Mouse (Mus musculus) MEL (cell line): ENCODE results near the gene Tsku. TPM values are rescaled to one million over a fixed set of nuclear protein-coding genes. Genes with fewer than 3 reads are reported as not detected.

ENCODE experiments used
- DNase-seq: peaks from one replicate; pipeline ENCODE4 v3.0.0; 2011; ENCODE audit warnings: low read depth, low spot score
- H3K27ac ChIP-seq: 2 replicates; pipeline ENCODE4 v1.5.1; 2012; ENCODE audit warnings: low read depth, mild to moderate bottlenecking, control low read depth, low read length, moderate library complexity; ENCODE audit not compliant: control insufficient read depth
- H3K27me3 ChIP-seq, 2 experiments: fragments of 150-350 bp in 1 of 2; sonication (generic) in 1 of 2; 2 replicates each; pipeline ENCODE4 v1.6.1; 2012; ENCODE audit warnings: low read length in 2 of 2, mild to moderate bottlenecking in 2 of 2, improper control_type of control experiment in 1 of 2, moderate library complexity in 1 of 2; ENCODE audit not compliant: insufficient read depth in 2 of 2, control insufficient read depth in 1 of 2
- H3K36me3 ChIP-seq, 2 experiments: 2 replicates each; pipeline ENCODE4 v1.6.1; 2012 to 2014; ENCODE audit warnings: low read length in 2 of 2, improper control_type of control experiment in 1 of 2, inconsistent platforms in 1 of 2, mild to moderate bottlenecking in 1 of 2; ENCODE audit not compliant: insufficient read depth in 2 of 2, control insufficient read depth in 1 of 2
- H3K4me1 ChIP-seq, 2 experiments: fragments of 150-350 bp in 1 of 2; sonication (generic) in 1 of 2; 2 replicates each; pipeline ENCODE4 v1.6.1; 2012; ENCODE audit warnings: low read length in 2 of 2, improper control_type of control experiment in 1 of 2, mild to moderate bottlenecking in 1 of 2; ENCODE audit not compliant: insufficient read depth in 2 of 2, control insufficient read depth in 1 of 2
- H3K4me3 ChIP-seq, 2 experiments: fragments of 150-350 bp in 1 of 2; sonication (generic) in 1 of 2; 2 replicates each; pipeline ENCODE4 v1.5.1; 2012; ENCODE audit warnings: low read depth in 2 of 2, low read length in 2 of 2, mild to moderate bottlenecking in 2 of 2, moderate library complexity in 2 of 2, control low read depth in 1 of 2, improper control_type of control experiment in 1 of 2; ENCODE audit not compliant: control insufficient read depth in 1 of 2, insufficient read depth in 1 of 2
- H3K79me2 ChIP-seq: 2 replicates; pipeline ENCODE4 v1.6.1; 2012; ENCODE audit warnings: mild to moderate bottlenecking, low read length, moderate library complexity; ENCODE audit not compliant: control insufficient read depth, poor library complexity, insufficient read depth
- H3K9ac ChIP-seq: 2 replicates; pipeline ENCODE4 v1.6.1; 2012; ENCODE audit warnings: low read depth, mild to moderate bottlenecking, control low read depth, low read length, moderate library complexity; ENCODE audit not compliant: control insufficient read depth, poor library complexity, severe bottlenecking
- H3K9me3 ChIP-seq: fragments of 150-350 bp; sonication (generic); replicated peaks from 2 replicates; pipeline ENCODE4 v1.6.1; 2012; ENCODE audit warnings: mild to moderate bottlenecking, low read length, improper control_type of control experiment, moderate library complexity; ENCODE audit not compliant: insufficient read depth
- BHLHE40 ChIP-seq: IDR thresholded peaks from 2 replicates; pipeline ENCODE4 v1.6.1; 2012; ENCODE audit warnings: low read depth, mild to moderate bottlenecking, inconsistent platforms, low read length, improper control_type of control experiment, borderline replicate concordance
- EP300 ChIP-seq, 2 experiments: IDR thresholded peaks; 2 replicates each; pipeline ENCODE4 v1.6.1; 2011; ENCODE audit warnings: improper control_type of control experiment in 2 of 2, low read length in 2 of 2, low read depth in 1 of 2, mild to moderate bottlenecking in 1 of 2
- ETS1 ChIP-seq: IDR thresholded peaks from 2 replicates; pipeline ENCODE4 v1.6.1; 2012; ENCODE audit warnings: low read depth, mild to moderate bottlenecking, inconsistent platforms, low read length, improper control_type of control experiment, moderate library complexity
- GABPA ChIP-seq: IDR thresholded peaks from 2 replicates; pipeline ENCODE4 v1.6.1; 2012; ENCODE audit warnings: low read depth, mild to moderate bottlenecking, inconsistent platforms, low read length, improper control_type of control experiment, moderate library complexity
- GATA1 ChIP-seq: IDR thresholded peaks from 2 replicates; pipeline ENCODE4 v1.6.1; 2011; ENCODE audit warnings: low read depth, low read length, improper control_type of control experiment
- HCFC1 ChIP-seq: IDR thresholded peaks from 2 replicates; pipeline ENCODE4 v1.6.1; 2012; ENCODE audit warnings: low read depth, mild to moderate bottlenecking, inconsistent platforms, low read length, improper control_type of control experiment, moderate library complexity
- KAT2A ChIP-seq: conservative IDR thresholded peaks from 2 replicates; pipeline ENCODE4 v1.6.1; 2012; ENCODE audit warnings: low read depth, low read length, improper control_type of control experiment, inconsistent platforms
- MAFK ChIP-seq: IDR thresholded peaks from 2 replicates; pipeline ENCODE4 v1.6.1; 2011; ENCODE audit warnings: low read depth, mild to moderate bottlenecking, low read length, improper control_type of control experiment, borderline replicate concordance
- MXI1 ChIP-seq: IDR thresholded peaks from 2 replicates; pipeline ENCODE4 v1.6.1; 2011; ENCODE audit warnings: mild to moderate bottlenecking, low read depth, low read length, improper control_type of control experiment
- NELFE ChIP-seq: IDR thresholded peaks from 2 replicates; pipeline ENCODE4 v1.6.1; 2011; ENCODE audit warnings: low read depth, low read length, improper control_type of control experiment
- POLR2AphosphoS5 ChIP-seq: IDR thresholded peaks from 2 replicates; pipeline ENCODE4 v1.6.1; 2012; ENCODE audit warnings: low read depth, borderline replicate concordance, mild to moderate bottlenecking, inconsistent platforms, low read length, moderate library complexity, mixed read lengths
- RCOR1 ChIP-seq: IDR thresholded peaks from 2 replicates; pipeline ENCODE4 v1.6.1; 2012; ENCODE audit warnings: low read depth, mild to moderate bottlenecking, inconsistent platforms, low read length, improper control_type of control experiment
- SIN3A ChIP-seq: IDR thresholded peaks from 2 replicates; pipeline ENCODE4 v1.6.1; 2012; ENCODE audit warnings: low read length, improper control_type of control experiment, inconsistent platforms
- TAL1 ChIP-seq: IDR thresholded peaks from 2 replicates; pipeline ENCODE4 v1.6.1; 2012; ENCODE audit warnings: mild to moderate bottlenecking, inconsistent platforms, low read length, moderate library complexity, mixed read lengths
- TCF12 ChIP-seq: IDR thresholded peaks from 2 replicates; pipeline ENCODE4 v1.6.1; 2014; ENCODE audit warnings: low read depth, mild to moderate bottlenecking, inconsistent platforms, low read length, improper control_type of control experiment, moderate library complexity
- polyA plus RNA-seq, 2 experiments: library from polyadenylated mRNA; stranded (reverse) in 1 of 2; unstranded in 1 of 2; fragments of >175 nt in 1 of 2; fragments of >200 nt in 1 of 2; gene quantifications; 2 replicates each; pipeline versions ENCODE4 v1.2.1 to v1.2.4; 2012; ENCODE audit warnings: low replicate concordance in 2 of 2, low read depth in 1 of 2; ENCODE audit not compliant: insufficient read length in 2 of 2, insufficient read depth in 1 of 2, missing spikeins in 1 of 2
- total RNA-seq: library from RNA; depleted of rRNA; stranded (reverse); fragments of 300-350 nt; gene quantifications from 2 replicates; pipeline ENCODE4 v1.2.3, GENCODE M21; 2012

Tsku gene
- total and polyA plus RNA-seq, 3 experiments, result 0.12 to 0.99 TPM; not detected in 1

- no peaks in the 10 kb centered on the region for H3K79me2 ChIP-seq
- no peak overlapping the region for H3K4me3 ChIP-seq
- H3K36me3 ChIP-seq, result peaks cover 0 to 20% of the 10 kb centered on the region in 2 experiments; a peak in 2 of 4 replicates
- TF ChIP-seq ETS1, result peak; percentile 35; the same call in 1 of the 2 replicates
- peak; percentile 97 for TF ChIP-seq TAL1
- 0 out of 2 replicates have a peak, but pooled peaks have one; percentile 26 for TF ChIP-seq MXI1
- TF ChIP-seq KAT2A, result no peak
- TF ChIP-seq RCOR1, result 0 out of 2 replicates have a peak, but pooled peaks have one; percentile 37
- 0 out of 2 replicates have a peak, but pooled peaks have one; percentile 49 for TF ChIP-seq SIN3A
- peak; percentile 89 for TF ChIP-seq TCF12
- TF ChIP-seq GABPA, result no peak
- peak; percentile 82 for TF ChIP-seq GATA1
- peak; percentile 77 to 82 for TF ChIP-seq EP300 (IDR thresholded peaks at IDR 0.05; ENCODE audit: low read depth in 1 of 2, low read length in 2 of 2)
- TF ChIP-seq BHLHE40, result peak; percentile 59; the same call in 1 of the 2 replicates
- TF ChIP-seq MAFK, result no peak
- no peak overlapping the region for H3K9ac ChIP-seq
- H3K9me3 ChIP-seq, result no peaks in the 10 kb centered on the region
- H3K27ac ChIP-seq, result no peak overlapping the region
- peaks cover 9 to 35% of the 10 kb centered on the region in 2 experiments for H3K4me1 ChIP-seq
- no peaks in the 10 kb centered on the region for H3K27me3 ChIP-seq
- DNase-seq, result peak; percentile 72
These were observed 31.3 kb downstream of the Tsku start for GRCm38 (mm10) chr7:98329651-98330374.

GRCm38 (mm10) chr7:98328311-98328710, 32.8 kb downstream of the Tsku start:
- H3K27ac ChIP-seq, result no peak overlapping the region
- no peak overlapping the region for H3K4me3 ChIP-seq
- H3K4me1 ChIP-seq, result peaks cover 9 to 29% of the 10 kb centered on the region in 2 experiments
- H3K36me3 ChIP-seq, result peaks cover 0 to 16% of the 10 kb centered on the region in 2 experiments; a peak in 2 of 4 replicates
- no peaks in the 10 kb centered on the region for H3K9me3 ChIP-seq
- TF ChIP-seq TAL1, result no peak
- no peak for TF ChIP-seq POLR2AphosphoS5
- TF ChIP-seq NELFE, result no peak
- TF ChIP-seq HCFC1, result no peak
- TF ChIP-seq MXI1, result no peak
- no peak for TF ChIP-seq KAT2A
- TF ChIP-seq, all 39 proteins: peak for 0
- Histone ChIP-seq H3K79me2 (no peaks in the 10 kb centered on the region), H3K27me3 (no peaks in the 10 kb centered on the region), H3K9ac (no peak overlapping the region)
- no peak for DNase-seq
